Mouse (Mus musculus): ENCODE measurements at regions not wholly inside any gene's neighbourhood (a gene's known extent, or its start where the extent isn't known, plus 50 kb on each side); places are given as distances from the start of the nearest gene placed in this dataset.

DNA sequence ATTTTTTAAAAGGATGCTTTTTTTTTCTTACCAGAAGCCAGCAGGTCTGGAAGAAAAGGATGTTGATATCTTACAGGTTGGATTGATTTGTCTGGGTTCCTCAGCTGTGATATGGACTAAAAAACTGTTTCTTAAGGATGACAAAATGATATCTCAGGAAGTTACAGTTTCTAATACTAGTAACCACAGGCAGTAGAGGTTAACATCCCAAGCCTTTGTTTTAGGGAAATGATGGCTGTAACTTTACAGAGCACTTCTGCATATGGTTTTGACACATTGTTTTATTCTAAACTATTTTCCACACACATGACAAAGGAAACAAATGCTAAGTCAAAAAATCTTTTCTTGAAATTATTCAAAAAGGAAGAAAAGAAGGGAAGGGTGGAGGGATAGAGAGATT is 573.8 kb upstream of the Mef2c start:
- H3K36me3 ChIP-seq = no peaks in the 10 kb centered on the region
- H3K27me3 ChIP-seq = no peaks in the 10 kb centered on the region
- H3K9ac ChIP-seq = no peak overlapping the region
- no peaks in the 10 kb centered on the region for H3K9me3 ChIP-seq (replicated peaks)
- no peak overlapping the region for H3K4me3 ChIP-seq
- no peaks in the 10 kb centered on the region for H3K4me1 ChIP-seq (replicated peaks)
- H3K27ac ChIP-seq = no peak overlapping the region
- ATAC-seq (replicated peaks; ENCODE audit: insufficient number of reproducible peaks, insufficient read depth, low FRiP score, low read depth) = no peak
- no peak overlapping the region for H3K4me2 ChIP-seq

DNA sequence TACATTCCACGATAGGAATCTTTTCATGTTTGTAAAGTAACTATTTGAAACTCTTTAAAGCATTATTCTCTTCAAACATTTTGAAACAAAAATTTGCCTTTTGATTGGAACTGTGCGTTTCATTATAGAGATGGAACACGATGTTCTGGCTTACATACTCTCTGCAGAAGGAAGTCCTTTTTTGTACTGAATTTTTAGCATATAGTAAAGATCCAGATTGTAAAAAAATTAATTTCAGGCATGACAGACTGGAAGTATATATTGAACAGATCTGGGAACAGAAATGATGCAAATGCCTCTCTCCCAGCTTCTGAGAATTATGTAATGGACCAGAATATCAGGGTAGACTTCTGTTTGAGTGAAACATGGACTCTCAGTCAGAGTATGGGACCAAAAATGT is 566.0 kb upstream of the Mef2c start:
- no peak overlapping the region for H3K9ac ChIP-seq
- H3K4me2 ChIP-seq = no peak overlapping the region
- 84% methylated on average over 3 of the region's 3 CpGs for WGBS
- H3K27me3 ChIP-seq = no peaks in the 10 kb centered on the region
- H3K36me3 ChIP-seq = no peaks in the 10 kb centered on the region
- ATAC-seq (replicated peaks; ENCODE audit: insufficient number of reproducible peaks, insufficient read depth, low FRiP score, low read depth) = no peak
- no peak overlapping the region for H3K27ac ChIP-seq
- no peak overlapping the region for H3K4me3 ChIP-seq
- no peaks in the 10 kb centered on the region for H3K4me1 ChIP-seq (replicated peaks)
- no peaks in the 10 kb centered on the region for H3K9me3 ChIP-seq (replicated peaks)

DNA sequence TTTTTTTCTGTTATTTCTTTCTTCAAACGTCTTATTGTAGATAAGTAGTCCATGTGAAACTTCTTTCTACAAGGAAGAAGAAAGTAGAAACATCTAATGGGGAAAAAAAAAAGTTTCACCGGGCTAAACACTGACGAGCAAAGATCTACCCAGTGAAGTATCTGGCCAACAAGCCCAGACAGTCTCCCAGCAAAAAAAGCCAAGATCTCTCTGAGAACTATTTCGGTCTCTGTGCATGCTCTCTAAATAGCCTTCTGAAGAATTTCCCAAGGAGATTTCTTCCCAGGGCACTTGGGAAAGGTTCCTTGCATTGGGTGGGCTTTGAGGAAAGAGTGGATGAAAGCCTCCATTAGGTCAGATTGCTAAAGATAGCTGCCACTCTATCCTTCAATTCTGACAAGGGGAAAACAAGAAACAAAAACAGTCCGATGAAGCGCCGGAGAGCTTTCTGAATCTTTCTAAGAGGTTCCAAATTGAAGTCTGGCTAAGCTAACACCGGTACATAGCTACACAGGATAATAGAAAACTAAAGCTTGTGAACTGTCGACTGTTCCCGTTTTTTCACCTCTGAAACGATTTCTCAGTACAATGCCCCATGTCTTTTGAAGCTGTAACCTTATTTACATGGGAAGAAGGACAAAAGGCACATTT is 561.0 kb upstream of the Mef2c start:
- Histone ChIP-seq H3K4me1 (replicated peaks) (no peaks in the 10 kb centered on the region), H3K27ac (no peak overlapping the region), H3K4me2 (peak overlapping the region; percentile 61), H3K36me3 (no peaks in the 10 kb centered on the region), H3K4me3 (peak overlapping the region; percentile 39), H3K9ac (no peak overlapping the region), H3K9me3 (replicated peaks) (no peaks in the 10 kb centered on the region), H3K27me3 (no peaks in the 10 kb centered on the region)
- 21% methylated on average over 11 of the region's 11 CpGs for WGBS
- no peak for ATAC-seq (replicated peaks; ENCODE audit: insufficient number of reproducible peaks, insufficient read depth, low FRiP score, low read depth)

DNA sequence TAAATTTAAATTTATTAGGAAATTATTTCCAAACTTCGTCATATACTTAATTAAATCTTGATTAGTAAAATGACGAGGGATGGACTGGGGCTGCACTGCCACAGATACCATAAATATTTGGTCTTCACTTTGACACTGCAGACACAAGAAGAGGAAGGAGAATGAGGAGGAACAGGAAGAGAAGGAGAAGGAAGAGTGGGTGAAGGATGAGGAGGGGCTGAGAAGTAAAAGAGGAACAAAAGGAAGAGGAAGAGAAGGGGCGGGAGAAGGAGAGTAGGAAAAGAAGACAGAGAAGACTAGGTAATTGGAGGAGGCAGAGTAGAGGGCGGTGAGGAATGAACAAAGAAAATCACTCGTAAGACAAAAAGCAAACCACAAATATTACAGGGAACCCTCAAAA is 556.9 kb upstream of the Mef2c start:
- H3K9ac ChIP-seq = no peak overlapping the region
- no peaks in the 10 kb centered on the region for H3K36me3 ChIP-seq
- ATAC-seq (replicated peaks; ENCODE audit: insufficient number of reproducible peaks, insufficient read depth, low FRiP score, low read depth) = no peak
- H3K4me2 ChIP-seq = no peak overlapping the region
- H3K4me1 ChIP-seq (replicated peaks) = no peaks in the 10 kb centered on the region
- no peak overlapping the region for H3K27ac ChIP-seq
- 85% methylated on average over 5 of the region's 5 CpGs for whole genome bisulfite sequencing
- H3K4me3 ChIP-seq = no peak overlapping the region
- H3K9me3 ChIP-seq (replicated peaks) = no peaks in the 10 kb centered on the region
- no peaks in the 10 kb centered on the region for H3K27me3 ChIP-seq

DNA sequence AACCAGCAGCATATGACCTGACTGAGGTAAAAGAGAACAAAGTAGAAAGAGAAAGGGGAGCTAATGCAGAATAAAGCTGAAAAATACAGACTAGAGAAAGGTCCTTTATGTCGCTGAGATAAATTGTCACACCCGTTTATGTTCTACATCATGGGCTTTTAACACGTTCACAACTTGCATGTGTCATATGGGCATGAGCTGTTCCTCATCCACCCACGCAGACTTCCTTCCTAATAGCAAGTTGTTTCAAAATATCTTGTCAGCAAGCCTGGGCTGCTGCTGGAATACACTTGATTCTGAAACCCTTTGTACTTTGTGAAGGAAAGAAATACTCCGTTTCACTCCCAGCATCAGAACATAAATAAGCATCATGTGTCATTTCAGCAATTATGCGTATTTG is 554.3 kb upstream of the Mef2c start:
- H3K4me2 ChIP-seq = no peak overlapping the region
- H3K36me3 ChIP-seq = no peaks in the 10 kb centered on the region
- no peak overlapping the region for H3K27ac ChIP-seq
- H3K27me3 ChIP-seq = no peaks in the 10 kb centered on the region
- H3K9me3 ChIP-seq (replicated peaks) = no peaks in the 10 kb centered on the region
- no peak for ATAC-seq (replicated peaks; ENCODE audit: insufficient number of reproducible peaks, insufficient read depth, low FRiP score, low read depth)
- 20% methylated on average over 6 of the region's 6 CpGs for WGBS
- no peak overlapping the region for H3K9ac ChIP-seq
- no peak overlapping the region for H3K4me3 ChIP-seq
- H3K4me1 ChIP-seq (replicated peaks) = no peaks in the 10 kb centered on the region

DNA sequence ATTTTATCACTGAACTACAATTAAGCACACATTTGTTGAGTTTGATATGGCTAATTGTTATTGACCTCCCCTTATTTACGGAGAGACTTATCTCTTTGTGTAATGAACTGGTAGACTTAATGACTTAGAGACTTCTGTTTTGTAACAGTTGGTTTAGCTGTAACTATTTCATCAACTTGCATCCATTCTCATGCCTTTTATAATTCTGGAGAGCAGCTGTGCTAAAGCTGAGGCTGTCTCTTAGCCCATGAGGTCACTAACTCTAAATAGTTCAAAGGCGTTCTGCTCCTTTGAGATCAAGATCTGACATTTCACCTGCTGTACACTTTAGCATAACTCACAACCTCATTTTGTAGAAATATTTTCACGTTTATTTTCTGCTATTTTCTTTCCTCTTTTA is 541.5 kb upstream of the Mef2c start:
- ATAC-seq (replicated peaks; ENCODE audit: insufficient number of reproducible peaks, insufficient read depth, low FRiP score, low read depth) = no peak
- Histone ChIP-seq H3K4me1 (replicated peaks) (no peaks in the 10 kb centered on the region), H3K27ac (no peak overlapping the region), H3K4me2 (no peak overlapping the region), H3K9ac (no peak overlapping the region), H3K27me3 (no peaks in the 10 kb centered on the region), H3K4me3 (no peak overlapping the region), H3K36me3 (no peaks in the 10 kb centered on the region), H3K9me3 (replicated peaks) (no peaks in the 10 kb centered on the region)
- 67% methylated on average over 3 of the region's 3 CpGs for WGBS

DNA sequence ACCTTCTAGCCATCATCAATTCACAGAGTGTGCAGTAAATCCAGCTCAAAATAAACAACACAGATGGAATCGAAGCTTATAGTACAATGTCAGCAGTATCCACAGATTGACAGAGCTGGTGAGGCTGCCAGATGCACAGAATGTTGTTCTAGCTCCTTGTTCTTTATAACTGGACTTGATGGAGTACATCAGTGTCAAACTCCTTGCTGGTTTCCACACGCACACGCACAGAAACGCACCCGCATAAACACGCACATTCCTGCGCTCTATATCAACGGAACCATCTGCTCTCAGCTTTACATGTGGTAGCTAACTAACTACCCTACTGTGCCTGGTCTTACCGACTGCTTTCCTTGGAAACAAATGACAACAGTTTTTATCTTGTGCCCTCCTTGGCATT is 532.1 kb upstream of the Mef2c start:
- no peak for ATAC-seq (replicated peaks; ENCODE audit: insufficient number of reproducible peaks, insufficient read depth, low FRiP score, low read depth)
- Histone ChIP-seq H3K4me2 (no peak overlapping the region), H3K27ac (no peak overlapping the region), H3K27me3 (no peaks in the 10 kb centered on the region), H3K4me1 (replicated peaks) (no peaks in the 10 kb centered on the region), H3K36me3 (no peaks in the 10 kb centered on the region), H3K9me3 (replicated peaks) (no peaks in the 10 kb centered on the region), H3K4me3 (no peak overlapping the region), H3K9ac (no peak overlapping the region)
- WGBS = 85% methylated on average over 9 of the region's 9 CpGs

DNA sequence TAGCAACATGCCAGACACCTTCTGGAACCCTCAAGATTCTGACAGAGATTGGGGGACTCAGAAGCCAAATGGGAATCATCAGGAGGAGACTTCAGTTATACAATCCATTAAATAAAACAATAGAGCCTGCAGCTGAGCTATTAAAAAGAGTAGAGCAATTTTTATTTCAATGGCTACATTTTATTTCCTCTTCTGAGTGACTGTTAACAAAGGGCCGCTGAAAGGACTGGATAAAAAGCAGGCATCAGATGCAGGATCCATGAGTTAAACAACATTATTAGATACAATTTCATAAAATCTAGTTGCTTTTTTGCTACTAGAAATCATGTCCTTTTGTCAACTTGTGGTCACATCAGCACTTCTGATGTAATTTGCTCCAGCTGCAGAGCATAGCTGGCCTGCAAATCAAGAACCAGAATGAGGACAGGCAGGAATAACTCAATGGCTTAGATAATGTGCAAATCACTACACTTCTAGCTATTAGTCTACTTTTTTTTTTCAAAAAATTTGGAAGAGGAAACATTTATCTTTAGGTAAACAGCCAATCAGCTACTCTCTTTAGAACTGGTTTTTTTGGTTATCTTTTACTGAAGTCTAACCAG is 529.5 kb upstream of the Mef2c start:
- Histone ChIP-seq H3K4me1 (replicated peaks) (no peaks in the 10 kb centered on the region), H3K27me3 (no peaks in the 10 kb centered on the region), H3K27ac (no peak overlapping the region), H3K9me3 (replicated peaks) (no peaks in the 10 kb centered on the region), H3K4me3 (no peak overlapping the region), H3K36me3 (no peaks in the 10 kb centered on the region), H3K4me2 (no peak overlapping the region), H3K9ac (no peak overlapping the region)
- ATAC-seq (replicated peaks; ENCODE audit: insufficient number of reproducible peaks, insufficient read depth, low FRiP score, low read depth) = no peak
- 80% methylated on average over 1 of the region's 1 CpGs for WGBS

DNA sequence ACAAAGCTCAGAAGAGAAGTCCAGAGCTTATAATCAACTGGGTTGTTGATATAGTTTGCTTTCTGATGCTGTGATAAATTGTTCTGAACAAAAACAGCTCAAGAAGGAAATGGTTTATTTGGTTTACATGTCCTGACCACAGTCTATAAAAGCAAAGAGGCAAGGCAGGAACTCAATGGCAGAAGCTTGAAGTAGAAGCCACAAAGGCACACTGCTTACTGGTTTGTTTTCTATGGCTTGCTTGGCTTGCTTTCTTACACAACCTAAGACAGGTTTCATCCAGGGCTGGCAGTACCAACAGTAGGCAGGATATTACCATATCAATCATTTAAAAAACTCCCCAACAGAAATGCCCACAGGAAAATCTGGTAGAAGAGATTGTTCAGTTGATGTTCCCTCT is 502.7 kb upstream of the Mef2c start:
- Histone ChIP-seq H3K4me1 (replicated peaks) (no peaks in the 10 kb centered on the region), H3K4me3 (no peak overlapping the region), H3K4me2 (no peak overlapping the region), H3K9ac (no peak overlapping the region), H3K36me3 (no peaks in the 10 kb centered on the region), H3K27me3 (no peaks in the 10 kb centered on the region), H3K9me3 (replicated peaks) (no peaks in the 10 kb centered on the region), H3K27ac (no peak overlapping the region)
- ATAC-seq (replicated peaks; ENCODE audit: insufficient number of reproducible peaks, insufficient read depth, low FRiP score, low read depth) = no peak

DNA sequence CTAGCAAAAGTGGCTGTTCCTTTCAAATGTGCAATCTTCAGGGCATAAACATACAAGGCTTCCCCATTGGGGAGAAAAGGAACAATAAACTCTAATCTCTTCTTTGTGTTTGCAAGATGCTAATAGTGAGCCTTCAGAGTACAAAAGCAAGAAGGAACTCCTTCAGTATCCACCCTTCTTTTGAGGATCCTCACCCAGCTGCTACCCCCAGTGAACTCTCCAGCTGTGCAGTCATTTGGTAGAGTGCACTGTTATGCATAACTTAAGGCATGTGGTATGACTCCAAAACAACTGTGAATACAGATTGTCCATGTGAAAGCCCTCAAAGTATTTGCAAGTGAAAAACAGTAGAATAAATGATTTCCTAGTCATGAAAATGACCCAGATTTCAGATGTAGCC is 487.1 kb upstream of the Mef2c start:
- H3K4me3 ChIP-seq = no peak overlapping the region
- H3K4me1 ChIP-seq (replicated peaks) = no peaks in the 10 kb centered on the region
- no peak overlapping the region for H3K27ac ChIP-seq
- ATAC-seq (replicated peaks; ENCODE audit: insufficient number of reproducible peaks, insufficient read depth, low FRiP score, low read depth) = no peak
- no peaks in the 10 kb centered on the region for H3K9me3 ChIP-seq (replicated peaks)
- no peaks in the 10 kb centered on the region for H3K27me3 ChIP-seq
- no peak overlapping the region for H3K9ac ChIP-seq
- no peaks in the 10 kb centered on the region for H3K36me3 ChIP-seq
- no peak overlapping the region for H3K4me2 ChIP-seq

DNA sequence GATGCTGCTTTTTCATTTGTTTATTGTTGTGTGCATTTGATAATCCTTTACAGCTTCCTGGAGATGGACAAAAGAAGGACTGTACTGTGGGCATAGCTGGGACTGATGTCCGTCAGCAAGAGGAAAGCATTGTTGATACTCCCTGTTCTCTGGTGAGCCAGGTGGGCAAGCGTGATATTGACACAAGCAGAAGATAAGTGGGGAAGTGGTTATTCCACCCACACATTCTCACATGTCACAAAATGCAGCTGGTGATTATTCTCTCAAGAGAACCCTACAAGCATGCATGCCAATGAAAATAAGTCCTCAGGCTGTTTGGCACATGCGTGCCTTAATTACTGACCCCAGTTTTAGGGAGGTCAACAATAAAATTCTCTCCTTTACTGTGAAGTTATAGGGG is 483.0 kb upstream of the Mef2c start:
- no peak overlapping the region for H3K27ac ChIP-seq
- H3K4me3 ChIP-seq = no peak overlapping the region
- H3K9me3 ChIP-seq (replicated peaks) = no peaks in the 10 kb centered on the region
- H3K36me3 ChIP-seq = no peaks in the 10 kb centered on the region
- no peaks in the 10 kb centered on the region for H3K27me3 ChIP-seq
- ATAC-seq (replicated peaks; ENCODE audit: insufficient number of reproducible peaks, insufficient read depth, low FRiP score, low read depth) = no peak
- 30% methylated on average over 3 of the region's 3 CpGs for WGBS
- no peak overlapping the region for H3K9ac ChIP-seq
- H3K4me2 ChIP-seq = no peak overlapping the region
- H3K4me1 ChIP-seq (replicated peaks) = no peaks in the 10 kb centered on the region

DNA sequence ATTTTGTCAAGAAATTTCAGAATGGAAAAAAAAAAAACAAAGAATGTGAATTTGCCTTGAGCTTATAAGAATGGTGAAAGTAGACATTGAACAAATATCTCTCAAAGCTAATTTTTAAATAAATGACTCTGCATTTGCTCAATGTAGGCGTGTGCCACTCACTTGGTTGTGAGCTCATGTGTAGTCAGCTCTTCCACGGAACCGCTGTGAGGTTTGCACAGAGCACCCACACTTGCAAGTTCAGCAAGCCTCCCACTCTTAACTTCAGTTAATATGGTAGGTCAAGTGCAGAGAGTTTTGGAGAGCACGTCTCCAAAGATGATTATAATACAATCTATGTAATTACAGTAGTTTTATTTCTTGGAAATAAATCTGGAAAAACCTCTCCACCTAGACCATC is 479.9 kb upstream of the Mef2c start:
- no peak overlapping the region for H3K27ac ChIP-seq
- H3K27me3 ChIP-seq = no peaks in the 10 kb centered on the region
- no peak for ATAC-seq (replicated peaks; ENCODE audit: insufficient number of reproducible peaks, insufficient read depth, low FRiP score, low read depth)
- H3K4me3 ChIP-seq = no peak overlapping the region
- H3K36me3 ChIP-seq = no peaks in the 10 kb centered on the region
- H3K4me1 ChIP-seq (replicated peaks) = no peaks in the 10 kb centered on the region
- no peak overlapping the region for H3K9ac ChIP-seq
- no peak overlapping the region for H3K4me2 ChIP-seq
- WGBS = 80% methylated on average over 4 of the region's 4 CpGs
- no peaks in the 10 kb centered on the region for H3K9me3 ChIP-seq (replicated peaks)

All from heart, embryonic 15.5 days (tissue).